Mouse (Mus musculus) G1E (cell line): ENCODE results near the gene Fam136a. TPM values are rescaled to one million over a fixed set of nuclear protein-coding genes. Genes with fewer than 3 reads are reported as not detected.

Experiments
- ATAC-seq: 2 replicates; pipeline ENCODE4 v1.8.0; 2016; ENCODE audit warnings: mild to moderate bottlenecking; ENCODE audit not compliant: insufficient number of reproducible peaks, poor library complexity, low FRiP score, severe bottlenecking; ENCODE audit errors: extremely low read depth
- DNase-seq: peaks from one replicate; pipeline ENCODE4 v3.0.0; 2012; ENCODE audit warnings: low spot score
- H3K27me3 ChIP-seq: 2 replicates; pipeline ENCODE4 v1.6.1; 2012; ENCODE audit warnings: mild to moderate bottlenecking, low read length, inconsistent platforms; ENCODE audit not compliant: insufficient read depth
- H3K36me3 ChIP-seq: replicated peaks from 2 replicates; pipeline ENCODE3; 2012; ENCODE audit warnings: mild to moderate bottlenecking, inconsistent platforms
- H3K4me1 ChIP-seq: 2 replicates; pipeline ENCODE4 v1.6.1; 2012; ENCODE audit warnings: low read depth, low read length, inconsistent platforms, mixed read lengths; ENCODE audit not compliant: insufficient read depth
- H3K4me3 ChIP-seq: 2 replicates; pipeline ENCODE4 v1.5.1; 2012; ENCODE audit warnings: low read depth, mild to moderate bottlenecking, inconsistent platforms, low read length, moderate library complexity, mixed read lengths
- H3K9me3 ChIP-seq: replicated peaks from 2 replicates; pipeline ENCODE4 v1.6.1; 2012; ENCODE audit warnings: inconsistent platforms
- CTCF ChIP-seq: IDR thresholded peaks from 2 replicates; pipeline ENCODE4 v1.5.1; 2012; ENCODE audit warnings: low read depth, low read length, inconsistent platforms, mixed read lengths
- GATA1 ChIP-seq: IDR thresholded peaks from 2 replicates; pipeline ENCODE4 v1.6.1; 2012; ENCODE audit warnings: borderline replicate concordance, low read length, inconsistent platforms, mixed read lengths
- GATA2 ChIP-seq: IDR thresholded peaks from 2 replicates; pipeline ENCODE4 v1.6.1; 2012; ENCODE audit warnings: low read depth, low read length, inconsistent platforms, borderline replicate concordance
- POLR2AphosphoS5 ChIP-seq: IDR thresholded peaks from 2 replicates; pipeline ENCODE4 v1.6.1; 2012; ENCODE audit warnings: low read depth, low read length, inconsistent platforms; ENCODE audit not compliant: insufficient replicate concordance
- TAL1 ChIP-seq: conservative IDR thresholded peaks from 2 replicates; pipeline ENCODE4 v1.6.1; 2012; ENCODE audit warnings: low read depth, low read length, inconsistent platforms, mixed read lengths
- polyA plus RNA-seq: library from polyadenylated mRNA; stranded (reverse); fragments of >175 nt; gene quantifications from 2 replicates; pipeline ENCODE4 v1.2.3, GENCODE M21; 2012
- total RNA-seq, 2 experiments: library from RNA; stranded (forward) in 1 of 2; stranded (reverse) in 1 of 2; fragments of 200-1000 nt in 1 of 2; fragments of >200 nt in 1 of 2; fragmentation: Nextera tagmentation in 1 of 2; gene quantifications; 2 replicates each; pipeline ENCODE4 v1.2.3; 2014 to 2017

Gene Fam136a
- 62.0 and 73.4 TPM in 2 replicates for total RNA-seq (2014; fragmentation: Nextera tagmentation)
- total RNA-seq (2017) = 121 and 127 TPM in 2 replicates
- polyA plus RNA-seq = 35.5 and 39.5 TPM in 2 replicates

- peak within 1 kb of the TSS; percentile 93 for H3K4me3 ChIP-seq
- H3K4me1 ChIP-seq = peaks cover 44% of the 10 kb centered on the region
- peaks cover 31% of the 10 kb centered on the region for H3K36me3 ChIP-seq
- TF ChIP-seq GATA1 (no peak), CTCF (peak; percentile 77)
- peaks cover 16% of the 10 kb centered on the region for H3K27me3 ChIP-seq
- DNase-seq = peak; percentile 93
- peak; percentile 96 for ATAC-seq
- H3K9me3 ChIP-seq = no peaks in the 10 kb centered on the region; the same call in 1 of the 2 replicates
Measured at GRCm38 (mm10) chr6:86365371-86366124, at the start of gene Fam136a. Fam136a (plus strand) TSS chr6:86365646.

GRCm38 (mm10) chr6:86317066-86317465 lies 48.4 kb upstream of the Fam136a start:
- TF ChIP-seq TAL1 (no peak), GATA1 (no peak), CTCF (no peak), GATA2 (no peak), POLR2AphosphoS5 (no peak)
- no peaks in the 10 kb centered on the region for H3K4me1 ChIP-seq
- ATAC-seq = no peak

DNA sequence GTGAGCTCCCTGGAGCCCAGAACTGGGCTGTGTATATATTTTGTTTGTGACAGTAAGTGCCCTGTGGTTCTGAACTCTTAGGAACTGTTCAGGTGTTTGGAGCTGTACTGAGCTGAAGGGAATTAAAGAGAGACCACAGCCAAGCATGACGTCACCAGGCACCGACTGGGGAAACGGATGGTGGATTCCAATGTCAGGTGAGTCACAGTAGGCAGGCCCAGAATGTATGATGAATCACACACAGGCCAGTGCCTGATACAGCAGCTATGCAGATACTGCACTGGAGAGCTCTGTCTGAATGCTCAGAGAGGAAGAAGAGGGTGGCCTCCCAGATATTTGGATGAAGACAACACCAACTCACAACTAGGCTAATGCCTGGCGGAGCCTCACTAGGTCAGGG lies 46.6 kb upstream of the Fam136a start:
- Histone ChIP-seq H3K4me3 (no peak overlapping the region), H3K9me3 (no peaks in the 10 kb centered on the region), H3K36me3 (no peaks in the 10 kb centered on the region), H3K4me1 (peaks cover 4% of the 10 kb centered on the region), H3K27me3 (peaks cover 31% of the 10 kb centered on the region)
- DNase-seq (no peak), ATAC-seq (no peak)
- TF ChIP-seq GATA1 (no peak), CTCF (no peak), POLR2AphosphoS5 (no peak), GATA2 (no peak), TAL1 (no peak)

More at GRCm38 (mm10) chr6:86317066-86317465, 48.4 kb upstream of the Fam136a start:
- DNase-seq = no peak
- H3K27me3 ChIP-seq = peaks cover 28% of the 10 kb centered on the region
- H3K9me3 ChIP-seq = no peaks in the 10 kb centered on the region
- H3K36me3 ChIP-seq = no peaks in the 10 kb centered on the region
- no peak overlapping the region for H3K4me3 ChIP-seq

DNA sequence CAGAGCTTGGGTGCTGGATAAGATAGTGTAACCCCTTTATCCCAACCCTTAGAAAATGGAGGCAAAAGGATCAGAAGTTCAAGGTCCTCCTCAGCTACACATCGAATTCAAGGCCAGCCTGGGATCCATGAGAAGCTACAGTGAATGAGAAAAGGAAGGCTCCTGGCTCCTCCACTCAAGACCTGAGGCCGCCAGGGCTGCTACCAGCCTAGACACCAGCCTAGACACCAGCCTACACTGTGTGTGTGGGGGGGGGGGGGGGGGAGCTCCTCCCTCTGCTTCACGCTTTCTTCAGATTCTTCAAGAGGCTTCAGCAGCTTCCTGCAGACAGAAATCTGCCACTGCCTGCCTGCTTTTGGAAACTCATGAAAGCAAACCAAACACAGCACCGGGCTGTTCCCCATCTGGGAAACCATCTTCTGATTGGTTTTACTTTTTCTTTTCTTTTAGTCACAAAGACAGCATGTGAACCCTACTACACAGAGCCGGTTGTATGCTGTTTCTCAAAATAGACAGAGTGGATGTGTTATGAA lies 43.3 kb upstream of the Fam136a start:
- TF ChIP-seq CTCF = no peak
- TF ChIP-seq TAL1 = no peak
- TF ChIP-seq POLR2AphosphoS5 = no peak
- TF ChIP-seq GATA2 = no peak
- no peak for TF ChIP-seq GATA1
- no peak for DNase-seq
- H3K27me3 ChIP-seq = peaks cover 35% of the 10 kb centered on the region
- H3K4me1 ChIP-seq = peaks cover 4% of the 10 kb centered on the region
- ATAC-seq = no peak
- no peak overlapping the region for H3K4me3 ChIP-seq
- H3K36me3 ChIP-seq = no peaks in the 10 kb centered on the region
- H3K9me3 ChIP-seq = no peaks in the 10 kb centered on the region

DNA sequence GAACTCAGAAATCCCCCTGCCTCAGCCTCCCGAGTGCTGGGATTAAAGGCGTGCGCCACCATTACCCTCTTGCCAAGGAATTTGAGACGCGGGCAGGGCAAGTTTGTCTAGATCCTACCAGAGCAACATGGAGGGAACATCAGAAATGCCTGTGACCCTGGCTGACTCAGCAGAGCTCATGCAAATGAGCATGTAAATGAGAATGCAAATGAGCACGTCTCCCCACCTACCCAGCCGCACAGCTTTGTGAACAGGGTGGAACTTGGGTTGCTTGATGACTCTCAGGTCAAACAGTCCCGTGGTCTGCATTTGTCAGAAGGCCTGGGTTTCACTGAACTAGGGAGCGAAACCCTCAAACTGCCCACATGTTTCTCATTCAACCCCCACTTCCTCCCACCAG lies 42.5 kb upstream of the Fam136a start:
- H3K4me1 ChIP-seq = peaks cover 4% of the 10 kb centered on the region
- H3K27me3 ChIP-seq = peaks cover 37% of the 10 kb centered on the region
- H3K36me3 ChIP-seq = no peaks in the 10 kb centered on the region
- TF ChIP-seq GATA1 = no peak
- TF ChIP-seq GATA2 = no peak
- no peak for TF ChIP-seq POLR2AphosphoS5
- no peak for TF ChIP-seq CTCF
- no peak for TF ChIP-seq TAL1
- ATAC-seq = no peak
- no peaks in the 10 kb centered on the region for H3K9me3 ChIP-seq
- no peak overlapping the region for H3K4me3 ChIP-seq
- DNase-seq = no peak

DNA sequence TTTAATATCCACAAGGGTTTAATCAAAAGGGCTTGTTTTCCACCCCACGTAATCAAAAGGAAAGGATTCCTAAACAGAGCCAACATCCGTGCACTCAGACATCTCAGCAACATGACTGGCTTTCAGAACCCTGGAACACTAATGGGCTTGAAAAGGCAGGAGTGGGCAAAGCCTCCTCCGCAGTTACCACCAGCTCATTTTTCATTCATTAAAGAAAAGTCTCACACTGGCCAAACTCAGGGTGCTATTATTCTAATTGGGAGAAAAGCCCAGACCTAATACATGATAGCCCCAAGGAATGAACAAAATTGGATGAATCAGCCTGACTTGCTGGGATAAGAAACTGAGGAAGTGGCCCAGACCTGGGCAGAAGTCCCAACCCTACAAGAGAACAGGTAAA lies 41.0 kb upstream of the Fam136a start:
- no peak overlapping the region for H3K4me3 ChIP-seq
- ATAC-seq = no peak

More for the DNA sequence above, 41.0 kb upstream of the Fam136a start:
- Histone ChIP-seq H3K36me3 (no peaks in the 10 kb centered on the region), H3K9me3 (no peaks in the 10 kb centered on the region), H3K27me3 (peaks cover 31% of the 10 kb centered on the region), H3K4me1 (peaks cover 4% of the 10 kb centered on the region)
- DNase-seq = no peak
- no peak for TF ChIP-seq TAL1
